Mouse (Mus musculus): ENCODE data around the gene Dact1. TPM values are rescaled to one million over a fixed set of nuclear protein-coding genes. Genes with fewer than 3 reads are reported as not detected.

Dact1 gene
- total RNA-seq, 2 experiments from 2014 or later, result 20.2 to 24.3 TPM

DNA sequence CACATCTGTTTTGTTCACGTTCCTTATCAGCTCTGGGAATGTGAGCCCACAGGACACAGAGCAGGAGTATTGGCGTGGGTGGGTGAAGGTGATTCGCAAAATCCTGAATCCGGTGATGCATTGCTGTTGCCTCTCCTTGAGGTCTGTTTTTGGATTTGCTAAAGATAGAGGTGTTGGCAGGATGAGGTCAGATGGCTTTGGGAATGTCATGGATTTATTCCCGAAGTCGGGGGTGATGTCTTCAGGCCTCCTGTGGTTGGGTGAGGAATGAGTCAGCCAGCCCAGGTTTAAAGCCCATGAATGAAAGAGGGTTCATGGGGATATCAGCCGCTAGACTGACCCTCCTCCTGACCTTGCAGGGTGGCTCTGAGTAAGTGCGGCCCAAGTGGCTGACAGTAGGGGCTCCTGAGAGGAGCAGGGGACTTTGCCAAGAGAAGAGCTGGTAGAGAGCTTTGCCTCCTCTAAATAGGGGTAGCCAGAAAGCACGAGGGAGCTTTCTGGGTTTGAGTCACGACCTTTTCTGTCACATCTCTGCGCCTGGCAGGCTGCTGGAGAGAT is 27.4 kb downstream of the Dact1 start:
- no peak for DNase-seq

GRCm38 (mm10) chr12:71337896-71338463 is 28.3 kb downstream of the Dact1 start:
- DNase-seq, result no peak

DNA sequence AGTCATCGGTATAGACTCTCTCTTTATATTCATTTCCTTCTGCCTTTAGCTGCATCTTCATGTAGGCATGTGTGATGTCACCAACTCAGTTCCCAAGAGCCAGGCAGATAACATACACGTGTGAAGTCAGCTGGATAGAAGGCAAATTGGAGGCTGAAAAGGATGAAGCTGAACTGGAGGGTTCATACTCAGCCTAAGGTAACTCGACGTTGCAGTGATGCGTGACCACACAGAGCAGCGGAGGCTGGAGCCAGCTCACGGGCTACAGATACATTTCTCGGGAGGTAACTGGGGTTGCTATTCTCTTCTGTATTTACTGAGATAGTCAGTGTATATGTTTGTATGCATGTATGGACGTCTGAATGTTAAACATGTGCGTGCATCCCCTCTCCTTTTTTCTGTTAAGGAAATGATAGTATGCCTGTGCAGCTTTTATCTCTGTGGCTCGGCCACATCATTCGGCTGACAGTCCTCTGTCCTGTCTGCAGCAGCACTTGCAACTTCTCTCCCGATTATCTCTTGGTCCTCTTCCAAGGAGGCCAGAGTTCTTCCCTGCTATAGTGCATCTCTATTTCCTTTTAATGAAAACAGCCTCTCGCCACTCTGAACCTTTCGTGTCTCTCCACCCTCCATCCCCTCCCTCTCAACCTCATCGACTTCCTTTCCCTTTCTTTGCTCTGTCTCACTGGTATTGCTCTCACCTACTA is 29.6 kb downstream of the Dact1 start:
- no peak for DNase-seq

GRCm38 (mm10) chr12:71342397-71342796 is 32.7 kb downstream of the Dact1 start:
- DNase-seq, result peak; percentile 39 to 72

- DNase-seq, result no peak
Observed at GRCm38 (mm10) chr12:71345471-71345870, 35.8 kb downstream of the Dact1 start.

- DNase-seq, result no peak
Observed at GRCm38 (mm10) chr12:71346071-71346470, 36.4 kb downstream of the Dact1 start.

DNA sequence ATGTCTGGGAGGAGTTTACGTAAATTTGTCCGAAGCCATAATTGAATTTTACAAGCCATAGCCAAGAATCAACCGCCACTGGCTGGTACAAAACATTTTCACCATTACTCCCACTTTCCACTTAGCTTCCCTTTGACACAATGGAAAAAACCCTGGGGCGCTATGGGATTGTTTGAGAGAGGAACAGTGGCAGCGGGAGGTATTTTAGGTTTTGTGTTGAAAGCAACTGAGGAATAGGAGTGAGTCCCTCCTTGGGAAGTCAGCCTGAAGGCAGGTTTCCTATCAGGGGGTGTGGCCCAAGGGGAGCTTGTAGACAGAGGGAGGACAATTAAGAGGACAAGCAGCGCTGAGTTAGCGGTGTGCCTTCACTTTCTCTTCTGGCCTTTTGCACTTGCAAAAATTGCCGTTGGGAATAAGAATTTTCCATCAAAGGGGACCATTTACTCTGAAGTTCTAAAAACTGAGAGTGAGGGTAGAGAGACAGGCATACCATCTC is 38.8 kb downstream of the Dact1 start:
- no peak for DNase-seq

DNA sequence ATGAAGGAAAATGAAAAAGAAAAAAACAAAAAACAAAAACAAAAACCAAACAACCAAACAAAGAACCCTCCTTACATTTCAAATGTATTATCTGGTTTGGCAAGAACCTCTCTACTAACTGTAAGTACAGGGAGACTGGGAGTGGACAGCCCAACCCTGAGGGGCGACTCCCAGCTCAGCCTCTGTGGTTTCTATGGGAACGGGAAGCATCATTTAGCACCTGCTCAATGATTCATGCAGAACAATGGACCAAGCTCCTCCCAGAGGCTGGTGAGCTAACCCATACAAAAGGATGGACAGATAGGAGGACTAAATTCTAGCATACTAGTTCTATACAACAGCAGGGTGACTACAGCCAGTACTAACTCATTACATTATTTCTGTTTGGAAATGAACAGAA is 40.4 kb downstream of the Dact1 start:
- DNase-seq, result no peak

- DNase-seq, result no peak
Observed at GRCm38 (mm10) chr12:71354656-71355055, 45.0 kb downstream of the Dact1 start.

GRCm38 (mm10) chr12:71355092-71355491 is 45.4 kb downstream of the Dact1 start:
- DNase-seq, result peak; percentile 32 to 51

DNA sequence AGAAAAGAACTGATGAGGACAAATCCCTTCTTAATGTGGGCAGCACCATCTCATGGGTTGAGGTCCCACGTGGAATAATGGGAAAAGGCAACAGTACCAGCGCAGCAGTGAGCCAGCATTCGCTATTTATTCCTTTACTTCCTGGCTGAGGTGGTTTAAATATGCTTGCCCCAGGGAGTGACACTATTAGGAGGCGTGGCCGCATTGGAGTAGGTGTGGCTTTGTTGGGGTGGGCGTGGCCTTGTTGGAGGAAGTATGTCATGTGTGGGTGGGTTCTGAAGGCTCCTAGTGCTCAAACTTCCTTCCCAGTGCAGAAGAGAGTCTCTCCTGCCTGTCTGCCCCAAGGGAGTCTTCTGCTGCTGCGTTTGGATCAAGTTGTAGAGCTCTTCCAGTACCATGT is 51.9 kb downstream of the Dact1 start:
- no peak for DNase-seq

- no peak for DNase-seq
Observed at GRCm38 (mm10) chr12:71362425-71362824, 52.7 kb downstream of the Dact1 start.

DNA sequence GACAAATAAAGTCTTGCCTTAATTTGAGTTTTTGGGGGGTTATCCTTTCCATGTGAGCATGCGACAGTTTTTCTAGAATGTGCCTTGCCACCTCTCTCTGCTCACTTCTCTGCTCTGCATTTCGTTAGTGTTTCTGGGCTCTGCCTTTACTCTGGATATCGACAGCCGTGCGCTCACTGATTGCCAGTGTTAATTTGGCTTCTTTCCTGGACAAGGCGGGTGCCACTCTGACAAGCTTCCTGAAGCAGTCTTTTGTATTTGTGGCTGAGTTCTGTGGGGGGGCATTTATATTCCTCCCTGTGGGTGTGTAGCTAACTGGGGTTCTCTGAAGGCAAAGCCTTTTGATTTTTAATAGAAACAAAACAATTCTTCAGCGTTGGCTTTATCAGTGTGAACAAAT is 54.4 kb downstream of the Dact1 start:
- no peak for DNase-seq

DNA sequence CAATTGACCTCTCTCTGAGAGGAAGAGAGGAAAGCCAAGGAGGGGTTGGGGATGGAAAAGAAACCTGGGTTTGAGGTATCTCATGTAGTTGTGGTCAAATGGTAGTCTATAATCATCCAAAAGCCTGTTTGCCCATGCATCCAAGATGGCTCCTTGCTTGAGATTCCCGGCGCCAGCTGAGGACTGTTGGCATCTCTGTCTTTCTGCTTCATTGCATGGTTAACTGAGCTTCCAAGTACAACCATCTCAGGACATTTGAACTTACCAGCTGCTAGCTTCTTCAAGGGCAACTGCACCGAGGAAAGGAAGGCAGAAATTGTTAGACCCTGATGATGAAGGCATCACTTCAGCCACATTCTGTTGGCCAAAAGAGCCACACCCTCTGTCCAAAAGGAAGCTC is 54.8 kb downstream of the Dact1 start:
- DNase-seq, result no peak

GRCm38 (mm10) chr12:71365208-71365607 is 55.5 kb downstream of the Dact1 start:
- DNase-seq, result no peak

DNA sequence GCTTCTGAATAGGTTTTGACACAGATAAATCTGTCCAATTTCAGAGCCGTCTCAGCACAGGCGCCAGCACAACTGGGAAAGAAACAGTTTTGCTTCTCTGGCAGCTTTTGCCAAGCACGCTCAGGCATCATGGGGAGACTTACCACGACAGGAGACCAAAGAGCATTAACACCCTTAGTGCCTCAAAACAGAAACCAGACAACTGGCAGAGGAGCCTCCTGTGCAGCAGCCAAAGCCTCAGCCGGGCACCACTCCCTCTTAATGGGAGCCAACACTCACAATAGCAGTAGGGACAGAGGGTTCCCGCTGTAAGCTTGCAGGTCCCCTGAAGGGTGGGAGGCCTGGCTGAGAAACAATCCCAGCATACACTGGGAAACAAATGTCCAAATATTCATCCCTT is 56.5 kb downstream of the Dact1 start:
- DNase-seq, result peak in 1 of 2 experiments; percentile 30

DNA sequence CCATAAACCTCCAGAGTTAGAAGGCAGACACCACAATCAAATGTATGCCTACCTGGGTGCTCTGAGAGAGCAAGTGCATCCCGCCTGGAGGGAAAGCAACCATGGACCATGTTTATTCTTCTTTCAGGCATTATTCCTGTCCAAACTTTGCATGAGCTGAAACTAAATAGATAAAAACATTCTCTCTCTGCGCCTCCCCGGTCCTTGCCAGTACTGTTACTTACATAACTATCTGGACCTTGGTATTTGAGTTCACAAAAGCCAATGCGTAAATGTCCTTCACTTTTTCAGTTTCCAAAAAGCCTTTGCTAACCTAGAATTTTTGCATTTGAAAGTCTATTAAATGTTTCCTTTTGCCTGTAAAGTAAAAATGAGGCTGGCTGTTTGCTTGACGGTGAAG is 58.9 kb downstream of the Dact1 start:
- no peak for DNase-seq

Other genes with a start within 250 kb of the Dact1 start
- gene Tomm20l, start 198.5 kb upstream of the Dact1 start, total RNA-seq (2021), result 10 to 100 TPM in 1 of 2 experiments, 1 to 10 TPM in 1; 3.7 to 12.3 TPM
- 10 to 100 TPM; 50.3 to 56.3 TPM for gene Timm9, start 173.2 kb upstream of the Dact1 start, total RNA-seq (2021)
- 1 to 10 TPM; 9.1 to 9.3 TPM for gene 2700049A03Rik, start 173.0 kb upstream of the Dact1 start, total RNA-seq (2021)